Mouse (Mus musculus) liver, adult 2 months (tissue): ENCODE results near the gene Slc35a5.

Experiments
- CTCF ChIP-seq: fragments of 200-500 bp; IDR thresholded peaks from 2 replicates; pipeline ENCODE4 v1.5.1; 2011; ENCODE audit warnings: low read depth, low read length, control low read depth
- POLR2A ChIP-seq: fragments of 200-500 bp; IDR thresholded peaks from 2 replicates; pipeline ENCODE4 v1.6.1; 2011; ENCODE audit warnings: low read length, control low read depth; ENCODE audit not compliant: insufficient read depth; ENCODE audit errors: extremely low read depth

GRCm38 (mm10) chr16:45201395-45201794, 42.9 kb upstream of the Slc35a5 start:
- no peak for TF ChIP-seq CTCF
- no peak for TF ChIP-seq POLR2A
